Mouse (Mus musculus): ENCODE results near the gene Gm21887.
"Not testable (repeated sequence)": the region's sequence is repeated elsewhere in the genome, so short reads cannot be mapped to it uniquely, and the experiment has no call there.

DNA sequence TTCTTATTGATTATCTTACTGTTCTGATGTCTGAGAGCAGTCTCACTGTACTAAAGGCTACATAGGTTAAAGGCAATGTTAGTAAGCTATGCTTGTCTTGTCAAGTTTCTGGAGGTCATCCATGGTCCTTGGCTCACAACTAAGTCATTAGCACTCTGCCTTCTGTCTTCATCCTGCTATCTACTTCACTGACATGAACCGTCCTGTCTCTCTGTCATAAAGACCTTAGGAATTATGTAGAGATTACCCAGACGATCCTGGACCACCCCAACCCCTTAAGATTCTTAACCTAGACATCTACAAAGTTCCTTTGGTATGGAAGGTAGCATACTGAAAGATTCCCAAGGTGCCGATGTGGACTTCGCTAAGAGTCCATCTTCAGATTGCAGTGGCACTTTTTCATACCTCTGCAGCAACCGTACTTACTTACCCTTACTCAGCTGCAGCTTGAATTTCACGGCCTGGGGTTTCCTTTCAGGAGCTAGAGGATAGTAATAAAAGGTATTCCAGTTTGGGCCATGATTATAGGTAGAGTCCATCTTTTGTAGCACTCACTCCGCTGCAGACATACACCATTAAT is 31.5 kb upstream of the Gm21887 start:
- TF ChIP-seq CHD2 (IDR thresholded peaks at IDR 0.05; ENCODE audit: low read length); CTCF (conservative IDR thresholded peaks at IDR 0.05 in 1 of 2, IDR thresholded peaks at IDR 0.05 in 1 of 2; ENCODE audit: low read depth in 2 of 2, low read length in 2 of 2); RAD21 (IDR thresholded peaks at IDR 0.05; ENCODE audit: low read depth, low read length); POLR2A (IDR thresholded peaks at IDR 0.05; ENCODE audit: low read depth, low read length); MAX (IDR thresholded peaks at IDR 0.05; ENCODE audit: low read length); ZKSCAN1 (IDR thresholded peaks at IDR 0.05; ENCODE audit: borderline replicate concordance, low read depth, low read length); USF1 (IDR thresholded peaks at IDR 0.05; ENCODE audit: low read depth, low read length); UBTF (IDR thresholded peaks at IDR 0.05; ENCODE audit: low read depth, low read length): not testable (repeated sequence)
